Mouse (Mus musculus) cerebellum, adult 2 months (tissue): ENCODE measurements around the gene Zfp619.
A peak's percentile ranks its signal among the peaks of the same experiment; 100 is the strongest.

Source experiments
- CTCF ChIP-seq: fragments of 200-500 bp; IDR thresholded peaks from 2 replicates; pipeline ENCODE4 v1.5.1; 2011; ENCODE audit warnings: low read depth, mild to moderate bottlenecking, control low read depth, low read length, moderate library complexity, borderline replicate concordance; ENCODE audit not compliant: insufficient read depth
- POLR2A ChIP-seq: fragments of 200-500 bp; IDR thresholded peaks from 2 replicates; pipeline ENCODE4 v1.6.1; 2011; ENCODE audit warnings: low read length, control low read depth, borderline replicate concordance; ENCODE audit not compliant: insufficient read depth

DNA sequence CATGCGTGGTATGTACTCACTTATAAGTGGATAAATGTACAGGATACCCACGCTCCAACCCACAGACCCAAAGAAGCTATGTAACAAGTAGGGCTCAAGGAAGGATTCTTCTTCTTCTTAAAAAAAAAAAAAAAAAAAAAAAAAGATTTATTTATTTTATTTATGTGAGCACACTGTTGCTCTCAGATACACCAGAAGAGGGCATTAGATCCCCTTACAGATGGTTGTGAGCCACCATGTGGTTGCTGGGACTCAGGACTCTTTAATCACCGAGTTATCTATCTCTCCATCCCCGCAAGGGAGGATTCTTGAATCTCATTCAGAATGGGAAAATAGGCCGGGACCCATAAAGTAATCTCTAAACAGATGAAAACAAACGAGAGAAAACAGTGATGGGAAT, 33.2 kb upstream of the Zfp619 start:
- TF ChIP-seq CTCF (0 out of 2 replicates have a peak, but pooled peaks have one; percentile 6), POLR2A (no peak)
